11 mouse cellular contexts compared by ENCODE assay signal in the genomic region with DNA sequence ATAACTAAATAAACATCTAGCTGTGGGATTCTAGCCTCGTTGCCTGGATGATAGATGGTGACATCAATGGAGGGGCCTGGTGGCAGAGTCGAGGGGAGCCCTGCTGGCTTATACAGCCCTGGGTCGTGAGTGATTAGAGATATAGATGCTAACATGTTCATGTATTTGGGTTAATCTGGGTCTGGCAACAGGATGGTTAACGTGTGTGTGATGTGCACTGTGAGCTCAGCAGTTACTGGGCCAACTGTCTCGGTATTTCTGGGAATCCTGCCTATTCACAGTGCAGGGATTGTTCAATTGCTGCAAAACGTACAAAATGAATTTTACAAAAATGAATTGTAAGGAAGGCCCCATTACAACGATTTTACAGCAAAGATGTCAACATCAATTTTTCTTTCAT. TPM values are rescaled to one million over a fixed set of nuclear protein-coding genes. Genes with fewer than 3 reads are reported as not detected.
DNase-seq lines count a peak whose midpoint lies in the region; ATAC-seq lines count a peak whose summit lies in the region.
"Had no signal": no experiment of that assay in that cellular context is flagged by ENCODE, and none has a peak within 500 bp of the region (broad histone marks: within the 10 kb centered on the region; RNA-seq: fewer than 3 reads in every experiment).

No protein-coding gene starts in this region.

- 0 out of 2 replicates have a peak overlapping the region, but pooled peaks have one; percentile 20 for H3K27ac ChIP-seq in heart, embryonic 13.5 days (replicated peaks)
- H3K27ac ChIP-seq in heart, embryonic 11.5 days (ENCODE audit: low read depth, low read length): no peak overlapping the region
- 0 out of 2 replicates have a peak overlapping the region, but pooled peaks have one; percentile 23 for H3K27ac ChIP-seq in neural tube, embryonic 15.5 days (replicated peaks)
- H3K27ac ChIP-seq in hindbrain, embryonic 14.5 days: peak overlapping the region; percentile 67
- H3K27ac ChIP-seq in stomach, embryonic 16.5 days (ENCODE audit: low read length): no peak overlapping the region; the same call in 1 of the 2 replicates
- H3K27ac ChIP-seq: liver, embryonic 13.5 days had no signal

- H3K4me3 ChIP-seq in heart, embryonic 13.5 days: no peak overlapping the region
- no peak overlapping the region for H3K4me3 ChIP-seq in heart, embryonic 11.5 days (ENCODE audit: low read depth, low read length)
- no peak overlapping the region for H3K4me3 ChIP-seq in neural tube, embryonic 15.5 days (replicated peaks)
- H3K4me3 ChIP-seq in hindbrain, embryonic 14.5 days (replicated peaks; ENCODE audit: low read length): no peak overlapping the region
- H3K4me3 ChIP-seq in stomach, embryonic 16.5 days (replicated peaks; ENCODE audit: low read length): no peak overlapping the region
- H3K4me3 ChIP-seq: liver, embryonic 13.5 days had no signal

- no peaks in the 10 kb centered on the region for H3K9me3 ChIP-seq in heart, embryonic 13.5 days
- H3K9me3 ChIP-seq in heart, embryonic 11.5 days (replicated peaks; ENCODE audit: control insufficient read depth, low read length): no peaks in the 10 kb centered on the region
- no peaks in the 10 kb centered on the region for H3K9me3 ChIP-seq in neural tube, embryonic 15.5 days (replicated peaks)
- no peaks in the 10 kb centered on the region for H3K9me3 ChIP-seq in hindbrain, embryonic 14.5 days (ENCODE audit: control insufficient read depth, low read length)
- no peaks in the 10 kb centered on the region for H3K9me3 ChIP-seq in stomach, embryonic 16.5 days (replicated peaks; ENCODE audit: control insufficient read depth, low read length)
- H3K9me3 ChIP-seq: liver, embryonic 13.5 days had no signal

- H3K27me3 ChIP-seq in heart, embryonic 13.5 days (replicated peaks): no peaks in the 10 kb centered on the region
- no peaks in the 10 kb centered on the region for H3K27me3 ChIP-seq in heart, embryonic 11.5 days (ENCODE audit: control insufficient read depth, insufficient read depth, low read length)
- H3K27me3 ChIP-seq in neural tube, embryonic 15.5 days (replicated peaks): no peaks in the 10 kb centered on the region
- H3K27me3 ChIP-seq in hindbrain, embryonic 14.5 days (ENCODE audit: control insufficient read depth, insufficient read depth, low read length): no peaks in the 10 kb centered on the region
- H3K27me3 ChIP-seq in stomach, embryonic 16.5 days (ENCODE audit: control insufficient read depth, insufficient read depth, low read length): no peaks in the 10 kb centered on the region
- H3K27me3 ChIP-seq: liver, embryonic 13.5 days had no signal

- H3K4me1 ChIP-seq in heart, embryonic 13.5 days: peaks cover 64% of the 10 kb centered on the region
- peaks cover 25% of the 10 kb centered on the region for H3K4me1 ChIP-seq in heart, embryonic 11.5 days (ENCODE audit: control insufficient read depth, insufficient read depth, low read length)
- peaks cover 28% of the 10 kb centered on the region for H3K4me1 ChIP-seq in neural tube, embryonic 15.5 days
- peaks cover 58% of the 10 kb centered on the region for H3K4me1 ChIP-seq in hindbrain, embryonic 14.5 days (replicated peaks; ENCODE audit: control insufficient read depth, insufficient read depth, low read length)
- H3K4me1 ChIP-seq in stomach, embryonic 16.5 days (ENCODE audit: control insufficient read depth, insufficient read depth, low read length): peaks cover 22% of the 10 kb centered on the region
- H3K4me1 ChIP-seq: liver, embryonic 13.5 days had no signal

- H3K4me2 ChIP-seq in heart, embryonic 13.5 days: no peak overlapping the region
- H3K4me2 ChIP-seq in heart, embryonic 11.5 days: no peak overlapping the region
- no peak overlapping the region for H3K4me2 ChIP-seq in neural tube, embryonic 15.5 days
- H3K4me2 ChIP-seq in hindbrain, embryonic 14.5 days (replicated peaks): peak overlapping the region; percentile 31
- no peak overlapping the region for H3K4me2 ChIP-seq in stomach, embryonic 16.5 days (ENCODE audit: low read depth, low read length)
- H3K4me2 ChIP-seq: liver, embryonic 13.5 days had no signal

- WGBS in heart, embryonic 13.5 days: 55% methylated on average over 7 of the region's 7 CpGs
- WGBS in heart, embryonic 11.5 days (ENCODE audit: insufficient replicate concordance): 68% methylated on average over 7 of the region's 7 CpGs
- 15% methylated on average over 7 of the region's 7 CpGs for WGBS in neural tube, embryonic 15.5 days
- 31% methylated on average over 7 of the region's 7 CpGs for WGBS in hindbrain, embryonic 14.5 days
- WGBS in stomach, embryonic 16.5 days: 27% methylated on average over 7 of the region's 7 CpGs

- DNase-seq in neural tube, embryonic 10.5 days (ENCODE audit: extremely low spot score, low spot score): no peak
- DNase-seq in hindbrain, embryonic 14.5 days (ENCODE audit: low spot score): no peak
- DNase-seq: adrenal gland, postnatal 14 days; cerebellum, adult 11-12 months; liver, embryonic 13.5 days; thymus, postnatal 36 days had no signal

- H3K9ac ChIP-seq in heart, embryonic 13.5 days: no peak overlapping the region
- H3K9ac ChIP-seq in heart, embryonic 11.5 days (ENCODE audit: low read depth, low read length): no peak overlapping the region
- no peak overlapping the region for H3K9ac ChIP-seq in neural tube, embryonic 15.5 days (replicated peaks)
- H3K9ac ChIP-seq in hindbrain, embryonic 14.5 days: no peak overlapping the region
- no peak overlapping the region for H3K9ac ChIP-seq in stomach, embryonic 16.5 days (ENCODE audit: low read length)
- H3K9ac ChIP-seq: liver, embryonic 13.5 days had no signal

- no peak for ATAC-seq in heart, embryonic 13.5 days (ENCODE audit: extremely low read depth, insufficient number of reproducible peaks, low FRiP score, low TSS enrichment)
- ATAC-seq in heart, embryonic 11.5 days (replicated peaks; ENCODE audit: insufficient number of reproducible peaks, low FRiP score, low TSS enrichment): no peak
- ATAC-seq in neural tube, embryonic 15.5 days (ENCODE audit: low FRiP score): peak; percentile 25; the same call in 1 of the 2 replicates
- peak; percentile 63; the same call in 1 of the 2 replicates for ATAC-seq in hindbrain, embryonic 14.5 days (ENCODE audit: low FRiP score)
- peak; percentile 31; the same call in 1 of the 2 replicates for ATAC-seq in stomach, embryonic 16.5 days (ENCODE audit: insufficient read depth, low FRiP score)
- no peak for ATAC-seq in CD4-positive, CD25-positive, alpha-beta regulatory T cell, adult 4 months

- H3K36me3 ChIP-seq in heart, embryonic 13.5 days: peaks cover 53% of the 10 kb centered on the region
- peaks cover 2% of the 10 kb centered on the region; the same call in 1 of the 2 replicates for H3K36me3 ChIP-seq in heart, embryonic 11.5 days (ENCODE audit: control insufficient read depth, insufficient read depth, low read length)
- H3K36me3 ChIP-seq in neural tube, embryonic 15.5 days: no peaks in the 10 kb centered on the region
- peaks cover 41% of the 10 kb centered on the region for H3K36me3 ChIP-seq in hindbrain, embryonic 14.5 days (replicated peaks; ENCODE audit: control insufficient read depth, insufficient read depth)
- no peaks in the 10 kb centered on the region for H3K36me3 ChIP-seq in stomach, embryonic 16.5 days (ENCODE audit: control insufficient read depth, insufficient read depth, low read length)
- H3K36me3 ChIP-seq: liver, embryonic 13.5 days had no signal

RNA-seq across cellular contexts. Expression of a gene that starts 20.6 kb away (rescaled TPM):
- 30.1 and 32.0 TPM in 2 replicates for polyA plus RNA-seq in heart, embryonic 13.5 days (2015; fragmentation: Nextera tagmentation; extraction: Ambion mirVana)
- polyA plus RNA-seq in heart, embryonic 11.5 days (2014; fragmentation: Nextera tagmentation; extraction: Ambion mirVana): 50.5 and 59.8 TPM in 2 replicates
- polyA plus RNA-seq in neural tube, embryonic 15.5 days (2015; fragmentation: Nextera tagmentation; extraction: Ambion mirVana): 74.4 and 95.5 TPM in 2 replicates
- 136 and 159 TPM in 2 replicates for polyA plus RNA-seq in hindbrain, embryonic 14.5 days (2014; fragmentation: Nextera tagmentation; extraction: Ambion mirVana)
- polyA plus RNA-seq in stomach, embryonic 16.5 days (2015; fragmentation: Nextera tagmentation; extraction: Ambion mirVana): 42.8 and 43.3 TPM in 2 replicates
- polyA plus RNA-seq in CD4-positive, CD25-positive, alpha-beta regulatory T cell, adult 4 months (2017; shearing (Covaris generic)): not detected

Comparison
In these comparisons a context has a peak if more than half of its experiments do, and no peak if none do; other contexts are left out.
1. H3K27ac ChIP-seq: peak in heart, embryonic 13.5 days (single experiment), neural tube, embryonic 15.5 days (single experiment) and hindbrain, embryonic 14.5 days (single experiment); none in heart, embryonic 11.5 days (single experiment) and stomach, embryonic 16.5 days (single experiment).
2. ATAC-seq: peak in neural tube, embryonic 15.5 days (single experiment), hindbrain, embryonic 14.5 days (single experiment) and stomach, embryonic 16.5 days (single experiment); none in heart, embryonic 13.5 days (single experiment), heart, embryonic 11.5 days (single experiment) and CD4-positive, CD25-positive, alpha-beta regulatory T cell, adult 4 months (single experiment).
3. RNA of a gene that starts 20.6 kb away (polyA plus RNA-seq): 136 to 159 TPM in hindbrain, embryonic 14.5 days, 74.4 to 95.5 TPM in neural tube, embryonic 15.5 days, 50.5 to 59.8 TPM in heart, embryonic 11.5 days, 42.8 to 43.3 TPM in stomach, embryonic 16.5 days and 30.1 to 32.0 TPM in heart, embryonic 13.5 days; not detected in CD4-positive, CD25-positive, alpha-beta regulatory T cell, adult 4 months; every median in the first group is over 10 times any median in the second.